Mouse (Mus musculus) ES-CJ7 (cell line): ENCODE measurements around the gene Olfr889.

Source experiments
- DNase-seq: peaks from one replicate; pipeline ENCODE4 v3.0.0; 2011; ENCODE audit warnings: low read depth, low spot score

Gene Olfr889

GRCm38 (mm10) chr9:38114898-38115297 is at the start of gene Olfr889:
Olfr889 (plus strand) TSS chr9:38115198.
- DNase-seq = no peak

GRCm38 (mm10) chr9:38083772-38084171 is 31.2 kb upstream of the Olfr889 start, which contains the start of gene Olfr887:
Olfr887 (plus strand) TSS chr9:38084072.
- no peak for DNase-seq

GRCm38 (mm10) chr9:38107828-38108227 is 7.2 kb upstream of the Olfr889 start, which contains the start of gene Olfr888:
Olfr888 (plus strand) TSS chr9:38108128.
- DNase-seq = no peak

- DNase-seq = no peak
These were observed 27.2 kb downstream of the Olfr889 start, which contains the start of gene Olfr890 for GRCm38 (mm10) chr9:38142217-38142616. Olfr890 (plus strand) TSS chr9:38142517.

GRCm38 (mm10) chr9:38168341-38168740 is 53.3 kb downstream of the Olfr889 start:
- DNase-seq = peak; percentile 60
